Comparison of ENCODE assay signal across 8 mouse cellular contexts in the genomic region with DNA sequence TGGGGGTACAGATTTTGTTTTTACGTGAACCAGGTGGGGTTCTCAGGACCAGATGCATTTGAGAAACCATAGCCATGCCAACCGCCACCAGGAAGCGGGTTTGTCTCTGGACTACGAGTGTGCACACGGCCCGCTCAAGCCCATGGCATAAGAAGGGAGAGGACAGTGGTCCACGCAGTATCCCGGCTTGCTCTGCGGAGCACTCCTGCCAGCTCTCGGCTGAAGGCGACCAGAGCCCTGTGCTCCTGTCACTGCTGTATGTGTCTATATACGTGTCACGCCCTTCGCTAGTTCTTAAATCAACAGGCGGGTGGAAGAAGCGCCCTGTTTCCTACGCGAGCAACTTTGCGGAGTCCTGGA. TPM values are rescaled to one million over a fixed set of nuclear protein-coding genes. Genes with fewer than 3 reads are reported as not detected.
DNase-seq lines count a peak whose midpoint lies in the region; ATAC-seq and TF ChIP-seq lines count a peak whose summit lies in the region.

No protein-coding gene starts in this region.

- no peak overlapping the region for H3K27ac ChIP-seq in cerebellum, adult 2 months (ENCODE audit: insufficient read depth, low read length)
- no peak overlapping the region for H3K27ac ChIP-seq in lung, postnatal 0 days (ENCODE audit: low read length)
- H3K27ac ChIP-seq in limb, embryonic 15.5 days: no peak overlapping the region
- H3K27ac ChIP-seq in stomach, embryonic 15.5 days: no peak overlapping the region

- TF ChIP-seq EP300 in lung, postnatal 0 days (IDR thresholded peaks at IDR 0.05): no peak

- H3K9me3 ChIP-seq in lung, postnatal 0 days (ENCODE audit: low read length): no peaks in the 10 kb centered on the region
- no peaks in the 10 kb centered on the region for H3K9me3 ChIP-seq in limb, embryonic 15.5 days
- no peaks in the 10 kb centered on the region for H3K9me3 ChIP-seq in stomach, embryonic 15.5 days

- DNase-seq in cerebellum, adult 2 months: no peak
- no peak for DNase-seq in cerebellum, adult 11 months
- DNase-seq in lung, postnatal 0 days (ENCODE audit: low spot score): no peak
- no peak for DNase-seq in lung, postnatal 4 days
- no peak for DNase-seq in cerebellum, adult 18-20 months

- no peaks in the 10 kb centered on the region; the same call in 1 of the 2 replicates for H3K4me1 ChIP-seq in cerebellum, adult 2 months (ENCODE audit: control insufficient read depth, insufficient read depth, low read length)
- H3K4me1 ChIP-seq in lung, postnatal 0 days (ENCODE audit: insufficient read depth, low read depth, low read length): peaks cover 4% of the 10 kb centered on the region; the same call in 1 of the 2 replicates
- peaks cover 17% of the 10 kb centered on the region for H3K4me1 ChIP-seq in limb, embryonic 15.5 days
- peaks cover 8% of the 10 kb centered on the region; the same call in 1 of the 2 replicates for H3K4me1 ChIP-seq in stomach, embryonic 15.5 days

- WGBS in cerebellum, adult 2 months: 2% methylated on average over 19 of the region's 19 CpGs
- WGBS in lung, postnatal 0 days: 3% methylated on average over 19 of the region's 19 CpGs
- 4% methylated on average over 19 of the region's 19 CpGs for WGBS in limb, embryonic 15.5 days
- WGBS in stomach, embryonic 15.5 days: 4% methylated on average over 19 of the region's 19 CpGs

- ATAC-seq in lung, postnatal 0 days: peak; percentile 15; the same call in 1 of the 2 replicates
- ATAC-seq in limb, embryonic 15.5 days (ENCODE audit: insufficient number of reproducible peaks, low FRiP score, low TSS enrichment, low read depth): no peak
- ATAC-seq in stomach, embryonic 15.5 days (ENCODE audit: insufficient read depth, low FRiP score, low read depth): peak; percentile 33; the same call in 1 of the 2 replicates
- no peak for ATAC-seq in inflammation-experienced regulatory T-cells, adult 6 months

- no peak overlapping the region for H3K9ac ChIP-seq in lung, postnatal 0 days (replicated peaks; ENCODE audit: low read depth)
- 0 out of 2 replicates have a peak overlapping the region, but pooled peaks have one; percentile 23 for H3K9ac ChIP-seq in limb, embryonic 15.5 days
- H3K9ac ChIP-seq in stomach, embryonic 15.5 days: no peak overlapping the region

- H3K27me3 ChIP-seq in cerebellum, adult 2 months (ENCODE audit: control insufficient read depth, insufficient read depth, low read length): no peaks in the 10 kb centered on the region; the same call in 1 of the 2 replicates
- H3K27me3 ChIP-seq in lung, postnatal 0 days (replicated peaks; ENCODE audit: insufficient read depth, low read length): peaks cover 9% of the 10 kb centered on the region
- H3K27me3 ChIP-seq in limb, embryonic 15.5 days: peaks cover 54% of the 10 kb centered on the region
- H3K27me3 ChIP-seq in stomach, embryonic 15.5 days (replicated peaks): peaks cover 36% of the 10 kb centered on the region

- no peaks in the 10 kb centered on the region for H3K36me3 ChIP-seq in lung, postnatal 0 days (ENCODE audit: insufficient read depth, low read length)
- H3K36me3 ChIP-seq in limb, embryonic 15.5 days: no peaks in the 10 kb centered on the region
- no peaks in the 10 kb centered on the region for H3K36me3 ChIP-seq in stomach, embryonic 15.5 days

- peak overlapping the region; percentile 68 for H3K4me2 ChIP-seq in lung, postnatal 0 days (replicated peaks; ENCODE audit: low read depth, low read length)
- H3K4me2 ChIP-seq in limb, embryonic 15.5 days: peak overlapping the region; percentile 99
- peak overlapping the region; percentile 97 for H3K4me2 ChIP-seq in stomach, embryonic 15.5 days

- TF ChIP-seq POLR2A in cerebellum, adult 2 months (IDR thresholded peaks at IDR 0.05; ENCODE audit: borderline replicate concordance, insufficient read depth, low read length): no peak

- H3K4me3 ChIP-seq in cerebellum, adult 2 months (replicated peaks; ENCODE audit: insufficient read depth, low read depth, low read length): peak overlapping the region; percentile 20
- peak overlapping the region; percentile 37 for H3K4me3 ChIP-seq in lung, postnatal 0 days (ENCODE audit: low read depth, low read length)
- peak overlapping the region; percentile 47 for H3K4me3 ChIP-seq in limb, embryonic 15.5 days
- H3K4me3 ChIP-seq in stomach, embryonic 15.5 days (replicated peaks): peak overlapping the region; percentile 46

- TF ChIP-seq CTCF in cerebellum, adult 2 months (IDR thresholded peaks at IDR 0.05; ENCODE audit: borderline replicate concordance, insufficient read depth, low read depth, low read length): no peak
- no peak for TF ChIP-seq CTCF in lung, postnatal 0 days (IDR thresholded peaks at IDR 0.05)

RNA-seq across cellular contexts. Expression of a gene that starts 0.8 kb away (rescaled TPM):
- polyA plus RNA-seq in cerebellum, adult 2 months (2012; rRNA removed): 0.43 and 0.54 TPM in 2 replicates
- 1.3 and 1.5 TPM in 2 replicates for polyA plus RNA-seq in lung, postnatal 0 days (2015; fragmentation: Nextera tagmentation; extraction: Ambion mirVana)
- polyA plus RNA-seq in limb, embryonic 15.5 days (2015; fragmentation: Nextera tagmentation; extraction: Ambion mirVana): 1.6 and 2.3 TPM in 2 replicates
- polyA plus RNA-seq in stomach, embryonic 15.5 days (2015; fragmentation: Nextera tagmentation; extraction: Ambion mirVana): 0.45 and 0.50 TPM in 2 replicates
- under 1 TPM in 2 of 3 experiments, not detected in 1; 0.43 to 0.48 TPM for polyA plus RNA-seq in inflammation-experienced regulatory T-cells, adult 6 months (2017; shearing (Covaris generic))

Comparison
In these comparisons a context has a peak if more than half of its experiments do, and no peak if none do; other contexts are left out.
1. ATAC-seq: peak in lung, postnatal 0 days (single experiment) and stomach, embryonic 15.5 days (single experiment); none in limb, embryonic 15.5 days (single experiment) and inflammation-experienced regulatory T-cells, adult 6 months (single experiment).
2. Peak in every context shown above with its lines, with median percentiles within 50 percentile points of each other: H3K4me3 ChIP-seq and H3K4me2 ChIP-seq.